Mouse (Mus musculus) ES-E14 (cell line): ENCODE results near the gene Myo10. TPM values are rescaled to one million over a fixed set of nuclear protein-coding genes. Genes with fewer than 3 reads are reported as not detected.

Experiments
- DNase-seq: peaks from one replicate; pipeline ENCODE4 v3.0.0-alpha.2; 2013; ENCODE audit warnings: low read depth, low spot score
- H3K27ac ChIP-seq: 2 replicates; pipeline ENCODE4 v1.5.1; 2012; ENCODE audit warnings: low read depth, mild to moderate bottlenecking, low read length, moderate library complexity, mixed read lengths; ENCODE audit not compliant: poor library complexity, insufficient read depth, severe bottlenecking
- H3K36me3 ChIP-seq: 2 replicates; pipeline ENCODE4 v1.6.1; 2012; ENCODE audit warnings: mild to moderate bottlenecking, low read length, moderate library complexity, mixed read lengths; ENCODE audit not compliant: control insufficient read depth, poor library complexity, insufficient read depth, severe bottlenecking
- H3K4me1 ChIP-seq, 2 experiments: fragments of 150-350 bp in 1 of 2; sonication (generic) in 1 of 2; 2 replicates each; pipeline ENCODE4 v1.6.1; 2012; ENCODE audit warnings: low read length in 2 of 2, mild to moderate bottlenecking in 1 of 2, mixed read lengths in 1 of 2; ENCODE audit not compliant: control insufficient read depth in 2 of 2, insufficient read depth in 2 of 2, poor library complexity in 1 of 2
- H3K4me3 ChIP-seq, 2 experiments: fragments of 150-350 bp in 1 of 2; sonication (generic) in 1 of 2; 2 replicates each; pipeline ENCODE4 v1.5.1; 2012; ENCODE audit warnings: low read length in 2 of 2, low read depth in 1 of 2, mild to moderate bottlenecking in 1 of 2, mixed read lengths in 1 of 2; ENCODE audit not compliant: insufficient read depth in 1 of 2, poor library complexity in 1 of 2, severe bottlenecking in 1 of 2
- H3K9ac ChIP-seq: 2 replicates; pipeline ENCODE4 v1.6.1; 2012; ENCODE audit warnings: low read depth, mild to moderate bottlenecking, low read length, mixed read lengths; ENCODE audit not compliant: poor library complexity, insufficient read depth, severe bottlenecking
- H3K9me3 ChIP-seq: fragments of 150-350 bp; sonication (generic); 2 replicates; pipeline ENCODE4 v1.6.1; 2012; ENCODE audit warnings: low read depth, mild to moderate bottlenecking, low read length; ENCODE audit not compliant: control insufficient read depth, insufficient read depth
- CHD2 ChIP-seq: IDR thresholded peaks from 2 replicates; pipeline ENCODE4 v1.6.1; 2014; ENCODE audit warnings: mild to moderate bottlenecking, low read depth, low read length, inconsistent platforms
- HCFC1 ChIP-seq: IDR thresholded peaks from 2 replicates; pipeline ENCODE4 v1.6.1; 2012; ENCODE audit warnings: low read length, inconsistent platforms, borderline replicate concordance; ENCODE audit not compliant: insufficient read depth
- MAFK ChIP-seq: IDR thresholded peaks from 2 replicates; pipeline ENCODE4 v1.6.1; 2014; ENCODE audit warnings: mild to moderate bottlenecking, low read depth, low read length, inconsistent platforms; ENCODE audit not compliant: insufficient read depth
- ZC3H11A ChIP-seq: IDR thresholded peaks from 2 replicates; pipeline ENCODE4 v1.6.1; 2012; ENCODE audit warnings: low read depth, mild to moderate bottlenecking, inconsistent platforms, low read length, borderline replicate concordance
- ZNF384 ChIP-seq: IDR thresholded peaks from 2 replicates; pipeline ENCODE4 v1.6.1; 2012; ENCODE audit warnings: low read depth, low read length, inconsistent platforms
- in situ Hi-C, 2 experiments: fragments of 600-800 bp; cut with MboI; formaldehyde crosslinking; loops; one replicate each; pipeline ENCODE4 v1.15.1; 2025; ENCODE audit warnings: low sequenced_read_pairs in 2 of 2, inconsistent platforms in 1 of 2; ENCODE audit not compliant: unreplicated experiment in 2 of 2
- total RNA-seq: library from RNA; depleted of rRNA; stranded (reverse); fragments of 300-350 nt; gene quantifications from 2 replicates; pipeline ENCODE4 v1.2.3, GENCODE M21; 2012

Gene Myo10
- total RNA-seq, 1 experiment: 133 TPM

DNA sequence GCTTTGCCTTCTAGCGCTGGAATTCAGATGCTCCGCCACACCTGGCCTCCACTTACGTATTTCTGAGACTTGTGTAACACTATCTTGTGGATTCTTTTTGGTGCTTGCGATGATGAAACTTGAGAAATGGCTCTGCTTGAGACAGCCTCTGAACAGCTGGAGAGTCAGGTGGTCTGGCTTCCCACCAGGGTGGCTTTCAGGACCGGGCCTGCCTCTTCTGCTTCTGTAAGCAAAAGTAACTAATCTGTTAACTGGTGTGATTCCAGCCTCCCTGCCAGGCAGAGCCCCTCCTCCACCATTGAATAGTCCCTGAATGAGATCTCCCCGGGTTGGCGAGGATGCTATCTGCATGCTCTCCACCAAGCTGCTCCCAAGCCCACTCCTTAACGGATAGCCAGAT, 140.0 kb downstream of the Myo10 start:
- Histone ChIP-seq H3K27ac (peak overlapping the region; percentile 94), H3K4me3 (peak overlapping the region; percentile 53 to 71), H3K4me1 (peaks cover 15 to 29% of the 10 kb centered on the region in 2 experiments), H3K36me3 (peaks cover 28% of the 10 kb centered on the region), H3K9ac (peak overlapping the region; percentile 61; the same call in 1 of the 2 replicates), H3K9me3 (no peaks in the 10 kb centered on the region)
- in situ Hi-C loops: no loop called here
- no peak for TF ChIP-seq ZNF384
- TF ChIP-seq HCFC1: peak; percentile 38; the same call in 1 of the 2 replicates
- TF ChIP-seq CHD2: peak; percentile 64; the same call in 1 of the 2 replicates
- TF ChIP-seq MAFK: peak; percentile 78
- no peak for TF ChIP-seq ZC3H11A
- DNase-seq: peak; percentile 75

GRCm38 (mm10) chr15:25763106-25763505, 140.8 kb downstream of the Myo10 start:
- H3K9me3 ChIP-seq: no peaks in the 10 kb centered on the region
- no peak for DNase-seq
- in situ Hi-C loops: no loop called here
- H3K4me1 ChIP-seq: peaks cover 17 to 29% of the 10 kb centered on the region in 2 experiments
- H3K4me3 ChIP-seq: peak overlapping the region; percentile 35 to 38
- peak overlapping the region; percentile 94 for H3K27ac ChIP-seq
- H3K36me3 ChIP-seq: peaks cover 28% of the 10 kb centered on the region
- no peak for TF ChIP-seq HCFC1
- TF ChIP-seq CHD2: no peak
- no peak for TF ChIP-seq ZC3H11A
- no peak for TF ChIP-seq MAFK
- TF ChIP-seq ZNF384: no peak
- H3K9ac ChIP-seq: peak overlapping the region; percentile 32

GRCm38 (mm10) chr15:25764653-25765352, 142.5 kb downstream of the Myo10 start:
- H3K4me3 ChIP-seq: peak overlapping the region; percentile 7 to 41; a peak in 2 of 4 replicates
- H3K4me1 ChIP-seq: peaks cover 24 to 32% of the 10 kb centered on the region in 2 experiments
- peak overlapping the region; percentile 50; the same call in 1 of the 2 replicates for H3K9ac ChIP-seq
- in situ Hi-C loops: no loop called here
- no peak for DNase-seq
- H3K36me3 ChIP-seq: peaks cover 30% of the 10 kb centered on the region
- no peak for TF ChIP-seq HCFC1
- TF ChIP-seq CHD2: no peak
- no peak for TF ChIP-seq ZC3H11A
- TF ChIP-seq ZNF384: no peak
- TF ChIP-seq MAFK: no peak
- H3K9me3 ChIP-seq: no peaks in the 10 kb centered on the region
- H3K27ac ChIP-seq: peak overlapping the region; percentile 74

- H3K9me3 ChIP-seq: no peaks in the 10 kb centered on the region
- TF ChIP-seq CHD2: no peak
- no peak for TF ChIP-seq ZNF384
- TF ChIP-seq ZC3H11A: no peak
- TF ChIP-seq MAFK: no peak
- TF ChIP-seq HCFC1: no peak
- in situ Hi-C loops: no loop called here
- DNase-seq: no peak
- H3K27ac ChIP-seq: peak overlapping the region; percentile 82
- H3K36me3 ChIP-seq: peaks cover 32% of the 10 kb centered on the region; the same call in 1 of the 2 replicates
- H3K9ac ChIP-seq: peak overlapping the region; percentile 29; the same call in 1 of the 2 replicates
- 0 out of 4 replicates have a peak overlapping the region, but pooled peaks of 1 of the 2 experiments have one; percentile 3 for H3K4me3 ChIP-seq
- peaks cover 27 to 42% of the 10 kb centered on the region in 2 experiments for H3K4me1 ChIP-seq
Measured at GRCm38 (mm10) chr15:25767777-25768176, 145.5 kb downstream of the Myo10 start.
